Mouse (Mus musculus) E14TG2a.4 (cell line): ENCODE measurements at regions not wholly inside any gene's neighbourhood (a gene's known extent, or its start where the extent isn't known, plus 50 kb on each side); places are given as distances from the start of the nearest gene placed in this dataset.

ENCODE experiments used
- CTCF ChIP-seq: conservative IDR thresholded peaks from 2 replicates; pipeline ENCODE4 v1.5.1; 2014; ENCODE audit warnings: low read length
- NANOG ChIP-seq: IDR thresholded peaks from 2 replicates; pipeline ENCODE4 v1.6.1; 2014; ENCODE audit warnings: borderline replicate concordance, low read length, mixed read lengths
- POU5F1 ChIP-seq: IDR thresholded peaks from 2 replicates; pipeline ENCODE4 v1.6.1; 2014; ENCODE audit warnings: low read length, borderline replicate concordance

GRCm38 (mm10) chr10:84059646-84060491, 337.2 kb downstream of the 1500009L16Rik start:
- TF ChIP-seq CTCF (no peak), POU5F1 (no peak), NANOG (peak; percentile 7; the same call in 1 of the 2 replicates)
